Mouse (Mus musculus): ENCODE data around the gene Zwilch. TPM values are rescaled to one million over a fixed set of nuclear protein-coding genes. Genes with fewer than 3 reads are reported as not detected.
"Not testable (repeated sequence)": the region's sequence is repeated elsewhere in the genome, so short reads cannot be mapped to it uniquely, and the experiment has no call there.

Zwilch gene
- polyA plus RNA-seq, 1 experiment from 2014 or later: 14.7 TPM

DNA sequence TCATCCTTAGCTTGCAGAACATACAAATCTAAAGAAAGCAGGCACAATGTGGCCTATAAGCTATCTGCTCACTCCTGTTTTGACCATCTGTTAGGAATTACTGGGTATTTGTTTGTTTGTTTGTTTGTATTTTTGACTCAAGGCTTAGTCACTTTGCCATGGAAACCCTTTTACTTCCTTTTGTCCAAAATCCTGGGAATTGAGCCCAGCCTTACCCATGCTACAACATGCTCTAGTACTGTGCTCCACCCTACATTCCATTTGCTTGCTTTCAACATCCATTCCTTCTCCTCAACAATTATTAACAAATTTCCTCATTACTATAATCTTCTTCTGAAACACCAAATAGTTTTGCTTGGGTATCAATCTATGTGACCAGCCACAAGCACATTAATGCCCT, 30.0 kb upstream of the Zwilch start:
- Histone ChIP-seq H3K4me2 (no peak overlapping the region), H3K4me1 (replicated peaks) (0 out of 2 replicates have a peak, but pooled peaks cover 2% of the 10 kb centered on the region), H3K27me3 (no peaks in the 10 kb centered on the region), H3K27ac (no peak overlapping the region), H3K9me3 (replicated peaks) (no peaks in the 10 kb centered on the region), H3K36me3 (peaks cover 13% of the 10 kb centered on the region; the same call in 1 of the 2 replicates), H3K9ac (no peak overlapping the region), H3K4me3 (no peak overlapping the region)
- ATAC-seq (replicated peaks; ENCODE audit: insufficient number of reproducible peaks, insufficient read depth, low FRiP score, low read depth): no peak

- H3K9ac ChIP-seq: no peak overlapping the region
- no peak overlapping the region for H3K27ac ChIP-seq
- ATAC-seq (replicated peaks; ENCODE audit: insufficient number of reproducible peaks, insufficient read depth, low FRiP score, low read depth): no peak
- 0 out of 2 replicates have a peak, but pooled peaks cover 2% of the 10 kb centered on the region for H3K4me1 ChIP-seq (replicated peaks)
- H3K9me3 ChIP-seq (replicated peaks): no peaks in the 10 kb centered on the region
- H3K27me3 ChIP-seq: no peaks in the 10 kb centered on the region
- H3K36me3 ChIP-seq: peaks cover 13% of the 10 kb centered on the region; the same call in 1 of the 2 replicates
- H3K4me3 ChIP-seq: no peak overlapping the region
- H3K4me2 ChIP-seq: no peak overlapping the region
These were observed 29.4 kb upstream of the Zwilch start for GRCm38 (mm10) chr9:64202331-64202730.

GRCm38 (mm10) chr9:64199897-64200296, 27.0 kb upstream of the Zwilch start:
- H3K9me3 ChIP-seq (replicated peaks): no peaks in the 10 kb centered on the region
- no peak overlapping the region for H3K27ac ChIP-seq
- WGBS: 81% methylated on average over 2 of the region's 2 CpGs
- H3K36me3 ChIP-seq: peaks cover 13% of the 10 kb centered on the region; the same call in 1 of the 2 replicates
- H3K4me3 ChIP-seq: no peak overlapping the region
- H3K27me3 ChIP-seq: no peaks in the 10 kb centered on the region
- no peak overlapping the region for H3K9ac ChIP-seq
- no peak overlapping the region for H3K4me2 ChIP-seq
- ATAC-seq (replicated peaks; ENCODE audit: insufficient number of reproducible peaks, insufficient read depth, low FRiP score, low read depth): no peak
- peaks cover 14% of the 10 kb centered on the region for H3K4me1 ChIP-seq (replicated peaks)

- not testable (repeated sequence) for H3K27ac ChIP-seq; H3K36me3 ChIP-seq; H3K9ac ChIP-seq; H3K4me3 ChIP-seq; H3K9me3 ChIP-seq (replicated peaks); H3K4me2 ChIP-seq; ATAC-seq (replicated peaks; ENCODE audit: insufficient number of reproducible peaks, insufficient read depth, low FRiP score, low read depth); H3K27me3 ChIP-seq
- H3K4me1 ChIP-seq (replicated peaks): peaks cover 15% of the 10 kb centered on the region
- WGBS: 73% methylated on average over 7 of the region's 7 CpGs
These were observed 26.0 kb upstream of the Zwilch start for GRCm38 (mm10) chr9:64198763-64199418.

DNA sequence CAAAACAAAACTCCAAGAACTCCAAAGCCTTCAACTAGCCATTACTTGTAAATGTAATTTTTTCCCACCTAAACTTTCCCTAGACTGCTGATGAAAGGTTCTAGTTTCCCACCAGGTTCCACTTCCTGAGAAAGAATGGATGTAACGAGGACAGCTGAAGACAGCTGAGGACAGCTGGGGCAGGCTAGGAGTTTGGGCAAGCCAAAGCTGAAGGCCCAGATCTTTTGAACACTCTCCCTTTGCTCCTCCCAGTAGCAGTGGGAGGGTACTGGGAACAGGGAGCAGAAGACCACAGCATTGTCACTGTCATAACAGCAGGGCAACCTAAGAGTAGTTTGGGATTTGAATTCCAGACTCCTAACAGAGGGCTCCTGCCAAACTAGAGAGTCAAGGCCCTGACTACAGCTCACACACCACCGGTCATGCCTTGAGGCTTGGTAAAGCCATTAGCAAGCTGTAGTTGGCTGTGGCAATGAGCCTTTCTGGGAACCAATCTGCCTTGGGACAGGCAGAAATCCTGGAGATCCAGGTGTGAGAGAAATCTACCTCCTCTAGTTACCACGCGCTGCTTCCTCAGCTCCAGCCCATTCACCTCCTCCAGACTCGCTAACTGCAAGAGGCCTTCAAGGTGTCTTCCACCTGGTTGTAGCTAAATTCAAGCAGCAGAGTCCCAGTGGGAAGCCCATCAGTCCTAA, 25.3 kb upstream of the Zwilch start:
- peaks cover 15% of the 10 kb centered on the region for H3K4me1 ChIP-seq (replicated peaks)
- no peaks in the 10 kb centered on the region for H3K27me3 ChIP-seq
- no peak overlapping the region for H3K27ac ChIP-seq
- H3K9ac ChIP-seq: no peak overlapping the region
- H3K4me3 ChIP-seq: no peak overlapping the region
- 91% methylated on average over 5 of the region's 5 CpGs for WGBS
- H3K9me3 ChIP-seq (replicated peaks): no peaks in the 10 kb centered on the region
- no peak for ATAC-seq (replicated peaks; ENCODE audit: insufficient number of reproducible peaks, insufficient read depth, low FRiP score, low read depth)
- H3K36me3 ChIP-seq: peaks cover 12% of the 10 kb centered on the region
- no peak overlapping the region for H3K4me2 ChIP-seq

DNA sequence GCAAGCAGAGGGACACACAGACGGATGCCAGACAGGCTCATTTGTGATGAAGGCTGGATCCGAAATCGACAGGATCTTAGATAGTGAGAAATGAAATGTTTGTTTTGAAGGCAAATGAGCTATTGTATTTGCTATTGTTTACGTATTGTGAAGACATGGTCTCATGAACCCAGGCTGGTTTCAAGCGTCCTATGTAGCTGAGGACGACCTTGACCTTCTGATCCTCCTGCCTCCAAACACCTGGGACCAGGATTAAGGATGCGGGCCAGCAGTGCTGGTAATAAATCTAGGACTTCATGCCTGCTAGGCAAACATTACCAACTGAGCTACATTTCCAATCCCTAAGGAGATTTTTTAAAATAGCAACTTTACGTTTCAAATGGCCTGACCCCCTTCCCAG, 24.6 kb upstream of the Zwilch start:
- Histone ChIP-seq H3K27me3 (no peaks in the 10 kb centered on the region), H3K4me1 (replicated peaks) (peaks cover 15% of the 10 kb centered on the region), H3K4me3 (no peak overlapping the region), H3K9ac (no peak overlapping the region), H3K9me3 (replicated peaks) (no peaks in the 10 kb centered on the region), H3K4me2 (no peak overlapping the region), H3K36me3 (peaks cover 19% of the 10 kb centered on the region), H3K27ac (no peak overlapping the region)
- ATAC-seq (replicated peaks; ENCODE audit: insufficient number of reproducible peaks, insufficient read depth, low FRiP score, low read depth): no peak
- WGBS: 87% methylated on average over 8 of the region's 8 CpGs

GRCm38 (mm10) chr9:64195554-64195953, 22.6 kb upstream of the Zwilch start:
- Histone ChIP-seq H3K36me3 (peaks cover 28% of the 10 kb centered on the region), H3K27ac (0 out of 2 replicates have a peak overlapping the region, but pooled peaks have one; percentile 5), H3K9me3 (replicated peaks) (no peaks in the 10 kb centered on the region), H3K4me3 (no peak overlapping the region), H3K27me3 (no peaks in the 10 kb centered on the region), H3K9ac (no peak overlapping the region), H3K4me1 (replicated peaks) (peaks cover 15% of the 10 kb centered on the region), H3K4me2 (no peak overlapping the region)
- ATAC-seq (replicated peaks; ENCODE audit: insufficient number of reproducible peaks, insufficient read depth, low FRiP score, low read depth): no peak
- 52% methylated on average over 4 of the region's 4 CpGs for WGBS

DNA sequence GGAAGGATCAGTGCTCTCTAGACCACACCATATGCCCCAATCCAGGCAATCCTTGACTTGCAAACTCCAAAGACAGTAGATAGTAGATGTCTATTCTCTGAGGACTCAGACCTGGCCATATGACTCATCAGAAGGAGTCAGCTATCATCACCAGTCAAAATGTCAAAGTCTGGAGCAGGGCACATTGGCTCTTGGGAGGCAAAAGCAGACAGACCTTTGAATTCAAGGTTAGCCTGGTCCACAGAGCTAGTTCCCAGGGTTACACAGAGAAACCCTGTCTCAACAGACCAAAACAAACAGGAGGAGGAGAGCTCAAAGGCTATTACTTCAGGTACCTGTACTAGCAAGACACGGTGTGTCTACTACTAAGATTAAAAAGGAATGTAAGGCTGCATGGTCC, 21.0 kb upstream of the Zwilch start:
- peaks cover 41% of the 10 kb centered on the region for H3K36me3 ChIP-seq
- no peak overlapping the region for H3K4me3 ChIP-seq
- H3K4me2 ChIP-seq: no peak overlapping the region
- ATAC-seq (replicated peaks; ENCODE audit: insufficient number of reproducible peaks, insufficient read depth, low FRiP score, low read depth): no peak
- no peaks in the 10 kb centered on the region for H3K9me3 ChIP-seq (replicated peaks)
- H3K27ac ChIP-seq: no peak overlapping the region
- WGBS: 92% methylated on average over 1 of the region's 1 CpGs
- no peak overlapping the region for H3K9ac ChIP-seq
- H3K27me3 ChIP-seq: no peaks in the 10 kb centered on the region
- H3K4me1 ChIP-seq (replicated peaks): peaks cover 15% of the 10 kb centered on the region

- H3K36me3 ChIP-seq: peaks cover 54% of the 10 kb centered on the region; the same call in 1 of the 2 replicates
- WGBS: 84% methylated on average over 5 of the region's 5 CpGs
- H3K9me3 ChIP-seq (replicated peaks): no peaks in the 10 kb centered on the region
- ATAC-seq (replicated peaks; ENCODE audit: insufficient number of reproducible peaks, insufficient read depth, low FRiP score, low read depth): no peak
- H3K27ac ChIP-seq: no peak overlapping the region
- no peak overlapping the region for H3K4me2 ChIP-seq
- no peaks in the 10 kb centered on the region for H3K27me3 ChIP-seq
- H3K4me1 ChIP-seq (replicated peaks): peaks cover 7% of the 10 kb centered on the region
- no peak overlapping the region for H3K9ac ChIP-seq
- no peak overlapping the region for H3K4me3 ChIP-seq
These were observed 11.4 kb upstream of the Zwilch start for GRCm38 (mm10) chr9:64184166-64184840.

- H3K36me3 ChIP-seq: peaks cover 48% of the 10 kb centered on the region
- not testable (repeated sequence) for H3K4me2 ChIP-seq
These were observed 10.4 kb upstream of the Zwilch start for GRCm38 (mm10) chr9:64183295-64183694.

DNA sequence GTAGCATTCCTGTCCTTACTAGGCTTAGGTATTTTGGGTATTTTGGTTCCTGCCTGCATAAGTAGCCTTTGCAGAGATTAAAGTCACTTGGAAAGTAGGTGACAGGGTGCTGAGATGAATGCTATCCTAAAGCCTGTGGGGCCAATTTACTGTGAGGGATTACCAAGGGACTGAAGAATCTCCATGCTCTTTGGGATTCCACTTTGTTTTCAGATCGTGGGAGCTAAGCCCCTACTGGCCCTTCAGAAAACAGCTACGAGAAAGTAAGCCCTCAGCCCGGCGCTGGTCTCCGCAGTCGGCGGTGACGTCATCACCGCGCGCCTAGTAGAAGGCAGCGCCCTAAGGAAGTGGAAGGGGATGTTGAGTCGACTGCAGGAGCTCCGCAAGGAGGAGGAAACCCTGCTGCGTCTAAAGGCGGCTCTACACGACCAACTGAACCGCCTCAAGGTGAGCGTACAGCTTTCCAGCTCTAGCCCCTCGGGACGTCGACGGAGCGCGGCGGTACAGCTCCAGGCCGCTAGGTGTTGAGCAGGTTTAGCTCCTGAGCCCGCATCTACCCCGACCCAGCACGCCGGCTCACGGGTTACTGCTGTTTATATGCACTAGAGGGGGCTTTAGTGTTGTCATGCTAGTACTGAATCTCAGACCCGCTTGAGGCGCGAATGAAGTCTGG, 6.2 kb upstream of the Zwilch start, which contains the start of gene Snapc5:
Gene Snapc5, plus strand, starts transcription at position 301 of the 673 bp plus-strand sequence.
- peaks cover 61% of the 10 kb centered on the region for H3K36me3 ChIP-seq
- peak within 1 kb of the TSS; percentile 82 for H3K4me3 ChIP-seq
- under 1% methylated on average over 35 of the region's 35 CpGs for WGBS

More at GRCm38 (mm10) chr9:64183295-64183694, 10.4 kb upstream of the Zwilch start:
- whole genome bisulfite sequencing: 96% methylated on average over 5 of the region's 5 CpGs
- ATAC-seq (replicated peaks; ENCODE audit: insufficient number of reproducible peaks, insufficient read depth, low FRiP score, low read depth); H3K4me3 ChIP-seq; H3K27me3 ChIP-seq; H3K9me3 ChIP-seq (replicated peaks); H3K27ac ChIP-seq; H3K4me1 ChIP-seq (replicated peaks); H3K9ac ChIP-seq: not testable (repeated sequence)

More for the DNA sequence above, 6.2 kb upstream of the Zwilch start, which contains the start of gene Snapc5:
- peak; percentile 92 for ATAC-seq (replicated peaks; ENCODE audit: insufficient number of reproducible peaks, insufficient read depth, low FRiP score, low read depth)
- H3K9ac ChIP-seq: peak within 1 kb of the TSS; percentile 75
- H3K27me3 ChIP-seq: no peaks in the 10 kb centered on the region
- peak within 1 kb of the TSS; percentile 67 for H3K4me2 ChIP-seq
- no peaks in the 10 kb centered on the region for H3K9me3 ChIP-seq (replicated peaks)
- peaks cover 11% of the 10 kb centered on the region for H3K4me1 ChIP-seq (replicated peaks)
- H3K27ac ChIP-seq: peak within 1 kb of the TSS; percentile 88
